Mouse (Mus musculus): ENCODE measurements around the gene 4930433I11Rik. TPM values are rescaled to one million over a fixed set of nuclear protein-coding genes. Genes with fewer than 3 reads are reported as not detected.
"Not testable (repeated sequence)": the region's sequence is repeated elsewhere in the genome, so short reads cannot be mapped to it uniquely, and the experiment has no call there.

The 4930433I11Rik gene
- total RNA-seq (2014; fragmentation: Nextera tagmentation), result not detected in 2 replicates
- not detected in 2 replicates for total RNA-seq (2017)

DNA sequence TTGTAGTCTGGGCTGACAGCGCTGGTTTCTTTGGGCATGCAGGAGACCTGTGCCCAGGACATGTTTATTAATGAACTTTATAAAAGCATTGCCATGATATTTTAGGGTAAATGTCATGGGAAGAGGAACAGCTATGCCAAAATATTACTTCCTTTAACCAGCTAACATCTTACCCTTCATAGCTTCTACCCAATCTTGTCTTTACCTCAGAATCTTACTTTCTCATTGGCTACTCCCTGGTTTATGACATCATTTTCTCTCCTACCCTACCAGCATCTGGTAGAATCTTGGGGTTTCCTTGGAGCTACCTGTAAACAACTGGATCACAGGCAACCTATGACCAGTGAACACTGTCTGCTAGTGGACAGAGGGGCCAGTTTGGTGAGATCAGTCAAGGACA, at the start of gene 4930433I11Rik:
Gene 4930433I11Rik, plus strand, starts transcription at position 301 of the 400 bp plus-strand sequence.
- no peak for ATAC-seq (replicated peaks; ENCODE audit: low FRiP score, low TSS enrichment, poor library complexity, severe bottlenecking)

GRCm38 (mm10) chr7:40939371-40939770, 48.0 kb upstream of the 4930433I11Rik start:
- no peak for ATAC-seq (replicated peaks; ENCODE audit: low FRiP score, low TSS enrichment, poor library complexity, severe bottlenecking)

- no peak for ATAC-seq (replicated peaks; ENCODE audit: low FRiP score, low TSS enrichment, poor library complexity, severe bottlenecking)
These were observed 45.0 kb upstream of the 4930433I11Rik start for GRCm38 (mm10) chr7:40942233-40942935.

DNA sequence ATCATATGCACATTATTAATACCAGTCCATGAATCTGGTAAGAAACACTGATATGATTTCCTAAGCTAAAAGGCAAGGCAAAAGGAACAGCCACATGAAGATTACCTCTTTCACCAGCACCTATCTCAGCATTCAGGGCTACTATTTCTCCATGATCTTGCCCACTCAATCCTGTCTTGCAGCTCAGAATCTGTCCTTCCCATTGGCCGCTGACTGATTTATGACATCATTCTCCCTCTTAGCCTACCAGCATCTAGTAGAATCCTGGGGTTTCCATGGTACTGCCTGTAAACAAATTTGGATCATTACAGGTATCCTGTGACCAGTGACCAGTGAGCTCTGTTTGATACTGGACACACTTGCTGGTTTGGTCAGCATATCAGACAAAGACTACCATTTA, 45.1 kb downstream of the 4930433I11Rik start, which contains the start of gene Gm4884:
Gene Gm4884, plus strand, starts transcription at position 301 of the 400 bp plus-strand sequence.
- ATAC-seq (replicated peaks; ENCODE audit: low FRiP score, low TSS enrichment, poor library complexity, severe bottlenecking), result not testable (repeated sequence)

- ATAC-seq (replicated peaks; ENCODE audit: low FRiP score, low TSS enrichment, poor library complexity, severe bottlenecking), result not testable (repeated sequence)
These were observed 56.7 kb downstream of the 4930433I11Rik start for GRCm38 (mm10) chr7:41044058-41044457.

Other genes with a start within 250 kb of the 4930433I11Rik start
- gene Vstm2b, start 89.2 kb upstream of the 4930433I11Rik start, total RNA-seq (2014; fragmentation: Nextera tagmentation), result not detected in 2 replicates
- gene Vstm2b, start 89.2 kb upstream of the 4930433I11Rik start, total RNA-seq (2017), result not detected in 2 replicates
- gene Gm4884, start 45.2 kb downstream of the 4930433I11Rik start, total RNA-seq (2014; fragmentation: Nextera tagmentation), result not detected in 2 replicates
- not detected in 2 replicates for gene Gm4884, start 45.2 kb downstream of the 4930433I11Rik start, total RNA-seq (2017)
- gene Gm5592, start 166.3 kb downstream of the 4930433I11Rik start, total RNA-seq (2014; fragmentation: Nextera tagmentation), result not detected in 2 replicates
- gene Gm5592, start 166.3 kb downstream of the 4930433I11Rik start, total RNA-seq (2017), result not detected in 2 replicates

Data from megakaryocyte-erythroid progenitor cell, adult 5-6 weeks (primary cell).